Mouse (Mus musculus): ENCODE measurements at regions not wholly inside any gene's neighbourhood (a gene's known extent, or its start where the extent isn't known, plus 50 kb on each side); places are given as distances from the start of the nearest gene placed in this dataset.
A peak's percentile ranks its signal among the peaks of the same experiment; 100 is the strongest.

DNA sequence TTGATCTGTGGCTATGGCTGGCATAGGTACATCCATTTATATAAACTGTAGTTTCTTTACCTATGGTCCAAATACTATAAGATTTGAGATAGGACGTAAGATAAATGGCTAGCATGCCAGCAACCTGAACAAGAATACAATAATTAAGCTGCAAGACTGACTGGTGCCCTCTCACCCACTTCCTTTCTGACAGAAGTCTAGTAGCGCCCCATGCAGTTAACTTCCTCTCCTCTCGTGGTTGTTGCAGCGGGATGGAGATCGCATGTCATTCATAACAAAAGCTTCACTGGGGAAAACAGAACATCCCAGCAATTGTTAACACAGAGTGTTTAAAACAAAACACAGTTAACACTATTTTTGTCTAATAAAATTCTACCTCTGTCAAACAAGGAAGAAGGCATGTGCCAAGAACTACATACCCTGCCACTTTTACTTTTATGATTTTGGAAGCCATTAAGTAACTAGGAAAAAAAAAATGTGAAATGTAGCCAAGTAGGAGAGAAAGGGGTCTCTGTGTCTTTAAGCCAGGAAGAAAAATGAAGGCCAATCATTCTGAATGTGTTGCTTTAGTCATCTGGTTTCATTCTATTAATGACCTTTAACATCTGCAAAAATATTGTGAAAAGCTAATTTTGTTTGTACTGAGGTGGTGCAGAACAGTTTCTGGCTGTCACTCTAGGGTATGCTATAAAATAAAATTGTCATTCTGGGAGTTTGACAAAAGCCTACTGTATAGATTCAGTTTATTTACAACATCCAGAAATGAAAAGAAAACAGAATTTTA lies 261.0 kb downstream of the Car8 start:
- H3K4me3 ChIP-seq (replicated peaks in 1 of 3; ENCODE audit: low read depth in 2 of 3, low read length in 2 of 3, poor library complexity in 1 of 3): no peak overlapping the region
- H3K4me1 ChIP-seq (ENCODE audit: control insufficient read depth in 1 of 2, insufficient read depth in 2 of 2): no peaks in the 10 kb centered on the region
- H3K27me3 ChIP-seq (replicated peaks): no peaks in the 10 kb centered on the region
- H3K4me2 ChIP-seq (ENCODE audit: insufficient read depth, low read depth, poor library complexity, severe bottlenecking): no peak overlapping the region
- dilution Hi-C loops (cut with MboI; ENCODE audit: extremely low pct_ligation_motif_present, extremely low pct_unique_long_range_greater_than_20kb, low sequenced_read_pairs) (no loop called here), in situ Hi-C loops (cut with MboI; ENCODE audit: low pct_ligation_motif_present, low pct_unique_long_range_greater_than_20kb, low sequenced_read_pairs) (loop anchor here (25.0 kb wide), 1 partner anchor 384 kb away; no protein-coding TSS in a partner anchor)
- DNase-seq (ENCODE audit: extremely low read depth): no peak
- no peak overlapping the region for H3K27ac ChIP-seq (ENCODE audit: insufficient read depth, low read depth)
- no peaks in the 10 kb centered on the region for H3K36me3 ChIP-seq (replicated peaks in 1 of 2; ENCODE audit: control insufficient read depth in 1 of 2, insufficient read depth in 1 of 2, low read length in 1 of 2)
- TF ChIP-seq RAD21 (IDR thresholded peaks at IDR 0.05; ENCODE audit: low read depth, low read length) (peak; percentile 17), CTCF (conservative IDR thresholded peaks at IDR 0.05 in 1 of 2, IDR thresholded peaks at IDR 0.05 in 1 of 2; ENCODE audit: low read depth in 2 of 2, low read length in 2 of 2) (peak in 1 of 2 experiments; percentile 16; a peak in 1 of 4 replicates), IRF4 (IDR thresholded peaks at IDR 0.05; ENCODE audit: low read depth, low read length) (no peak)
- H3K9ac ChIP-seq (ENCODE audit: insufficient read depth, low read depth): no peak overlapping the region
- no peaks in the 10 kb centered on the region for H3K79me2 ChIP-seq (replicated peaks; ENCODE audit: control insufficient read depth, extremely low read depth, insufficient read depth, poor library complexity, severe bottlenecking)
- no peaks in the 10 kb centered on the region for H3K9me3 ChIP-seq (replicated peaks; ENCODE audit: low read length)

DNA sequence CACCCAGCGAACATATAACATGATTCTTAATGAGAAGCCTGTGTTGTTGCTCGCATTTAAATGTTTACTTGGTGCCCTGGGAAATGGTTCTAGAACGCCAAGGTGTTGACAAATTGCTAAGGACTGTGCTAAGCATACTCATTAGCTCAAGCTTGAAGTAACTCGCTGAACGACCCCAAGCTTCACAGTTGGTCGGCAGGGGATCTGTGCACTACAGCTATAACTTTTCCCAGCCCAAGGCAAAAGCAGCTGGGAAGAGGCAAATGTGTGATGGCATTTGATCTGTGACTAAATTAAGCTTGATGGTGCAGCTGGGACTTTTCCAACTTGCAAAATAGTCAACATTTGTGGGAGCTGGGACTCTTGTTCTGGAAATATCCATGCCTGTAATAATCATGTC lies 268.6 kb downstream of the Car8 start:
- peaks cover 6 to 7% of the 10 kb centered on the region in 2 experiments; a peak in 3 of 4 replicates for H3K4me1 ChIP-seq (ENCODE audit: control insufficient read depth in 1 of 2, insufficient read depth in 2 of 2)
- no peak overlapping the region for H3K4me3 ChIP-seq (replicated peaks in 1 of 3; ENCODE audit: low read depth in 2 of 3, low read length in 2 of 3, poor library complexity in 1 of 3)
- dilution Hi-C loops (cut with MboI; ENCODE audit: extremely low pct_ligation_motif_present, extremely low pct_unique_long_range_greater_than_20kb, low sequenced_read_pairs) (no loop called here), in situ Hi-C loops (cut with MboI; ENCODE audit: low pct_ligation_motif_present, low pct_unique_long_range_greater_than_20kb, low sequenced_read_pairs) (no loop called here)
- no peaks in the 10 kb centered on the region for H3K27me3 ChIP-seq (replicated peaks)
- no peaks in the 10 kb centered on the region for H3K79me2 ChIP-seq (replicated peaks; ENCODE audit: control insufficient read depth, extremely low read depth, insufficient read depth, poor library complexity, severe bottlenecking)
- no peaks in the 10 kb centered on the region for H3K9me3 ChIP-seq (replicated peaks; ENCODE audit: low read length)
- no peak for TF ChIP-seq BHLHE40 (IDR thresholded peaks at IDR 0.05; ENCODE audit: low read depth, low read length)
- no peak for TF ChIP-seq JUN (IDR thresholded peaks at IDR 0.05; ENCODE audit: insufficient read depth, low read depth, low read length)
- no peak for TF ChIP-seq USF1 (IDR thresholded peaks at IDR 0.05; ENCODE audit: low read depth, low read length)
- TF ChIP-seq NRF1 (IDR thresholded peaks at IDR 0.05; ENCODE audit: low read depth, low read length): no peak
- no peak for TF ChIP-seq ETS1 (conservative IDR thresholded peaks at IDR 0.05; ENCODE audit: low read depth, low read length)
- TF ChIP-seq CHD2 (IDR thresholded peaks at IDR 0.05; ENCODE audit: low read length): no peak
- TF ChIP-seq SMC3 (IDR thresholded peaks at IDR 0.05; ENCODE audit: low read depth, low read length): no peak
- no peak for TF ChIP-seq POLR2AphosphoS2 (IDR thresholded peaks at IDR 0.05; ENCODE audit: low read depth, low read length)
- TF ChIP-seq RCOR1 (conservative IDR thresholded peaks at IDR 0.05; ENCODE audit: low read depth, low read length): no peak
- no peak overlapping the region for H3K4me2 ChIP-seq (ENCODE audit: insufficient read depth, low read depth, poor library complexity, severe bottlenecking)
- no peaks in the 10 kb centered on the region for H3K36me3 ChIP-seq (replicated peaks in 1 of 2; ENCODE audit: control insufficient read depth in 1 of 2, insufficient read depth in 1 of 2, low read length in 1 of 2)
- no peak overlapping the region for H3K27ac ChIP-seq (ENCODE audit: insufficient read depth, low read depth)
- no peak for DNase-seq (ENCODE audit: extremely low read depth)
- H3K9ac ChIP-seq (ENCODE audit: insufficient read depth, low read depth): no peak overlapping the region

DNA sequence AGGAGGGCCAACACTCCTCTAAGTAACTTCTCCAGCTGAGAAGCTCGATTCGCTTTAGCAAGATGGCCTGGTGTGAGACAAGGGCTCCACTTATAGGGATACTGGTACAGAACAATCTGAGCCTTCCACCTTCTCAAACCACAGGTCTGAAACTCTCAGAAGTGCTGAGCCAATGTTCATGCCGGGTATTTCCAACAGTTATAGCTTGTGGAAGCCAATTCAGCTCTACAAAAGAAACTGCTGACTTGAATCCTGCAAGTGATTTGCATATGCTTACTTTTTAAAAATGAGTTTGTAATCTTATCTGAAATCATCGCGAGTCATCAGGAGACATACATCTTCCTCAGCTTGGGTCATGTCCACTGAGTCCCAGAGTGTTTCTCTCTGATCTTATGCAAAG lies 273.2 kb downstream of the Car8 start:
- in situ Hi-C loops (cut with MboI; ENCODE audit: low pct_ligation_motif_present, low pct_unique_long_range_greater_than_20kb, low sequenced_read_pairs): no loop called here
- 0 out of 2 replicates have a peak, but pooled peaks have one; percentile 25 for TF ChIP-seq EP300 (IDR thresholded peaks at IDR 0.05; ENCODE audit: low read length)
- peak; percentile 7; the same call in 1 of the 2 replicates for TF ChIP-seq SMC3 (IDR thresholded peaks at IDR 0.05; ENCODE audit: low read depth, low read length)
- no peak for TF ChIP-seq ZNF384 (IDR thresholded peaks at IDR 0.05; ENCODE audit: low read depth, low read length)
- no peak for TF ChIP-seq CHD1 (IDR thresholded peaks at IDR 0.05; ENCODE audit: low read depth, low read length)
- no peak for TF ChIP-seq POLR2A (IDR thresholded peaks at IDR 0.05; ENCODE audit: low read depth, low read length)
- TF ChIP-seq ZC3H11A (IDR thresholded peaks at IDR 0.05; ENCODE audit: low read depth, low read length): no peak
- TF ChIP-seq MEF2A (IDR thresholded peaks at IDR 0.05; ENCODE audit: borderline replicate concordance, low read depth, low read length): 0 out of 2 replicates have a peak, but pooled peaks have one; percentile 41
- TF ChIP-seq NRF1 (IDR thresholded peaks at IDR 0.05; ENCODE audit: low read depth, low read length): no peak
- TF ChIP-seq MAFK (IDR thresholded peaks at IDR 0.05; ENCODE audit: insufficient replicate concordance, low read length): peak; percentile 90
- TF ChIP-seq ETS1 (conservative IDR thresholded peaks at IDR 0.05; ENCODE audit: low read depth, low read length): peak; percentile 58
- TF ChIP-seq TBP (conservative IDR thresholded peaks at IDR 0.05; ENCODE audit: low read depth, low read length): no peak
- TF ChIP-seq GABPA (IDR thresholded peaks at IDR 0.05; ENCODE audit: insufficient replicate concordance, low read depth, low read length): no peak
- no peak for TF ChIP-seq NELFE (IDR thresholded peaks at IDR 0.05; ENCODE audit: low read depth, low read length)
- TF ChIP-seq ZMIZ1 (IDR thresholded peaks at IDR 0.05; ENCODE audit: low read depth, low read length): no peak
- TF ChIP-seq USF1 (IDR thresholded peaks at IDR 0.05; ENCODE audit: low read depth, low read length): no peak
- TF ChIP-seq MYC (IDR thresholded peaks at IDR 0.05; ENCODE audit: low read depth, low read length): no peak
- peak in 1 of 2 experiments; percentile 14; a peak in 1 of 4 replicates for TF ChIP-seq CTCF (conservative IDR thresholded peaks at IDR 0.05 in 1 of 2, IDR thresholded peaks at IDR 0.05 in 1 of 2; ENCODE audit: low read depth in 2 of 2, low read length in 2 of 2)

More for the DNA sequence above, 273.2 kb downstream of the Car8 start:
- Histone ChIP-seq H3K9ac (ENCODE audit: insufficient read depth, low read depth) (no peak overlapping the region), H3K4me1 (ENCODE audit: control insufficient read depth in 1 of 2, insufficient read depth in 2 of 2) (peaks cover 19 to 29% of the 10 kb centered on the region in 2 experiments), H3K27ac (ENCODE audit: insufficient read depth, low read depth) (peak overlapping the region; percentile 22; the same call in 1 of the 2 replicates), H3K4me3 (replicated peaks in 1 of 3; ENCODE audit: low read depth in 2 of 3, low read length in 2 of 3, poor library complexity in 1 of 3) (no peak overlapping the region), H3K4me2 (ENCODE audit: insufficient read depth, low read depth, poor library complexity, severe bottlenecking) (0 out of 2 replicates have a peak overlapping the region, but pooled peaks have one; percentile 15), H3K79me2 (replicated peaks; ENCODE audit: control insufficient read depth, extremely low read depth, insufficient read depth, poor library complexity, severe bottlenecking) (no peaks in the 10 kb centered on the region), H3K9me3 (replicated peaks; ENCODE audit: low read length) (no peaks in the 10 kb centered on the region), H3K36me3 (replicated peaks in 1 of 2; ENCODE audit: control insufficient read depth in 1 of 2, insufficient read depth in 1 of 2, low read length in 1 of 2) (no peaks in the 10 kb centered on the region), H3K27me3 (replicated peaks) (no peaks in the 10 kb centered on the region)
- DNase-seq (ENCODE audit: extremely low read depth): peak; percentile 24
- dilution Hi-C loops (cut with MboI; ENCODE audit: extremely low pct_ligation_motif_present, extremely low pct_unique_long_range_greater_than_20kb, low sequenced_read_pairs): no loop called here

Data from CH12.LX (cell line).